Mouse (Mus musculus) liver, adult 2 months (tissue): Measurements from ENCODE around the gene Sgip1. TPM values are rescaled to one million over a fixed set of nuclear protein-coding genes. Genes with fewer than 3 reads are reported as not detected.

ENCODE experiments used
- DNase-seq: peaks from one replicate; pipeline ENCODE4 v3.0.0-alpha.2; 2011; ENCODE audit warnings: low read depth, low spot score; ENCODE audit errors: extremely low read depth
- H3K27ac ChIP-seq: fragments of 200-500 bp; replicated peaks from 2 replicates; pipeline ENCODE4 v1.5.1; 2012; ENCODE audit warnings: low read depth, mild to moderate bottlenecking, control low read depth, inconsistent platforms, low read length; ENCODE audit not compliant: insufficient read depth
- H3K27me3 ChIP-seq: fragments of 200-500 bp; 2 replicates; pipeline ENCODE4 v1.6.1; 2012; ENCODE audit warnings: mild to moderate bottlenecking, moderate library complexity, low read length, inconsistent platforms; ENCODE audit not compliant: control insufficient read depth, insufficient read depth
- H3K36me3 ChIP-seq: fragments of 200-500 bp; 2 replicates; pipeline ENCODE4 v1.6.1; 2012; ENCODE audit warnings: low read length, inconsistent platforms; ENCODE audit not compliant: control insufficient read depth, insufficient read depth
- H3K4me1 ChIP-seq: fragments of 200-500 bp; 2 replicates; pipeline ENCODE4 v1.6.1; 2011; ENCODE audit warnings: low read length; ENCODE audit not compliant: control insufficient read depth, insufficient read depth
- H3K4me3 ChIP-seq: fragments of 200-500 bp; 2 replicates; pipeline ENCODE4 v1.5.1; 2011; ENCODE audit warnings: low read depth, mild to moderate bottlenecking, control low read depth, low read length, moderate library complexity; ENCODE audit not compliant: insufficient read depth
- H3K79me2 ChIP-seq: fragments of 200-500 bp; 2 replicates; pipeline ENCODE4 v1.6.1; 2012; ENCODE audit warnings: inconsistent platforms, mild to moderate bottlenecking, low read length, moderate library complexity; ENCODE audit not compliant: control insufficient read depth, insufficient read depth
- H3K9ac ChIP-seq: fragments of 200-500 bp; 2 replicates; pipeline ENCODE4 v1.6.1; 2012; ENCODE audit warnings: low read depth, mild to moderate bottlenecking, control low read depth, inconsistent platforms, low read length
- CTCF ChIP-seq: fragments of 200-500 bp; IDR thresholded peaks from 2 replicates; pipeline ENCODE4 v1.5.1; 2011; ENCODE audit warnings: low read depth, low read length, control low read depth
- POLR2A ChIP-seq: fragments of 200-500 bp; IDR thresholded peaks from 2 replicates; pipeline ENCODE4 v1.6.1; 2011; ENCODE audit warnings: low read length, control low read depth; ENCODE audit not compliant: insufficient read depth; ENCODE audit errors: extremely low read depth
- WGBS: fragments of 180-500 bp; shearing (Covaris S2); methylation state at CpG from one replicate; pipeline ENCODE4 v1.1.7; 2018; 5-methylcytosine and 5-hydroxymethylcytosine counted together
- polyA plus RNA-seq: library from polyadenylated mRNA; depleted of rRNA; stranded (reverse); fragments of >200 nt; gene quantifications from 2 replicates; pipeline ENCODE4 v1.2.3, GENCODE M21; 2012; rRNA removed
- total RNA-seq: library from RNA; depleted of rRNA; stranded (reverse); fragments of >200 nt; gene quantifications from 2 replicates; pipeline ENCODE4 v1.2.3, GENCODE M21; 2014; rRNA removed

The Sgip1 gene
- total RNA-seq (0.27 and 0.46 TPM in 2 replicates), polyA plus RNA-seq (0.07 and 0.19 TPM in 2 replicates)

- no peak for DNase-seq
- Histone ChIP-seq H3K27ac (no peak within 1 kb of the TSS), H3K9ac (no peak within 1 kb of the TSS), H3K27me3 (no peaks in the 10 kb centered on the region), H3K36me3 (no peaks in the 10 kb centered on the region), H3K4me1 (no peaks in the 10 kb centered on the region), H3K4me3 (no peak within 1 kb of the TSS), H3K79me2 (no peaks in the 10 kb centered on the region)
- WGBS: 72% methylated on average over 8 of the region's 8 CpGs
- TF ChIP-seq CTCF (no peak), POLR2A (no peak)
Measured at GRCm38 (mm10) chr4:102741287-102741686, at the start of gene Sgip1. Gene Sgip1, plus strand, starts transcription at chr4:102741297.

- H3K4me1 ChIP-seq: no peaks in the 10 kb centered on the region
- no peak overlapping the region for H3K4me3 ChIP-seq
- H3K9ac ChIP-seq: no peak overlapping the region
- H3K79me2 ChIP-seq: no peaks in the 10 kb centered on the region
- DNase-seq: peak; percentile 62
- 29% methylated on average over 4 of the region's 4 CpGs for WGBS
- TF ChIP-seq CTCF (no peak), POLR2A (no peak)
- H3K27ac ChIP-seq: no peak overlapping the region
- no peaks in the 10 kb centered on the region for H3K36me3 ChIP-seq
- H3K27me3 ChIP-seq: no peaks in the 10 kb centered on the region
Measured at GRCm38 (mm10) chr4:102691402-102691801, 49.7 kb upstream of the Sgip1 start.

DNA sequence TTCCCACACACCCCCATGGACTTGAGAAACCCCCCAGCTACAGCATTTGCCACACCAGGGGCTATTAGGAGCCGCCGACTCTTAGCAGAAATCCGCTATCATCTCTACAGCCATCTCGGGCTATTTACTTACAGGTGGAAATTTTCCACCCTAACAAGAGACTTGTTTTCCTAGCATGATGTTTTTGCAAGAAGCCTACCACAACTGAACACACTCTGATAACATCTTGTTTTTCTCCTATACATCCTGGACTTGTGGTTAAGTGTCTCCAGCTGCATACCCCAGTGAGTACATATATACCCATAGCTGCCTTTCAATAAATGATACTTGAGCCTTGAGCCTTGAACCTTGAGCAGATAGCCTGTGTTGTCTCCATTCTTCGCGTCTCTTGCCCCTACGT lies 43.1 kb upstream of the Sgip1 start:
- no peak overlapping the region for H3K9ac ChIP-seq
- TF ChIP-seq CTCF: no peak
- no peak for TF ChIP-seq POLR2A
- no peak overlapping the region for H3K27ac ChIP-seq
- 95% methylated on average over 7 of the region's 7 CpGs for WGBS
- no peaks in the 10 kb centered on the region for H3K36me3 ChIP-seq
- no peaks in the 10 kb centered on the region for H3K79me2 ChIP-seq
- no peak overlapping the region for H3K4me3 ChIP-seq
- H3K4me1 ChIP-seq: no peaks in the 10 kb centered on the region
- DNase-seq: no peak
- no peaks in the 10 kb centered on the region for H3K27me3 ChIP-seq

DNA sequence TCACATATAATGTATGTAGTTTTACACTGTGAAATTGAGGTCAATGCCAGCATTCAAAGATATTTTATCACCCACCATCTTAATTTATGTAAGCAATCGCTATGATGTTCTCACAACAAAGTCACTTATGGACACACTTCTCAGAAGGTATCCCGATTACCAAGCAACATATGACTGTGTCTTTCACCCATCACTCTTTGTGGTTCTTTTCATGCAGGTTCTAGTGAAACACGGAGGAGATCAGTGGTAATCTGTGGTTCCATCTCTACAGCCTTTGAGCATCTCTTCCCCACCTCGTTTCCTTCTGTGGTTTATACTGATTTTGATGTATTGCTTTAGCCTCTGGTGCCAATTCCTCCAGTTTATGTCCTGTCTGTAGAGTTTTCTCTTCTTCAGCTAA lies 29.4 kb upstream of the Sgip1 start:
- no peak overlapping the region for H3K9ac ChIP-seq
- no peak for DNase-seq
- 84% methylated on average over 4 of the region's 4 CpGs for WGBS
- H3K4me1 ChIP-seq: no peaks in the 10 kb centered on the region
- no peaks in the 10 kb centered on the region for H3K27me3 ChIP-seq
- H3K36me3 ChIP-seq: no peaks in the 10 kb centered on the region
- H3K27ac ChIP-seq: no peak overlapping the region
- no peak overlapping the region for H3K4me3 ChIP-seq
- TF ChIP-seq CTCF (no peak), POLR2A (no peak)
- H3K79me2 ChIP-seq: no peaks in the 10 kb centered on the region

- TF ChIP-seq POLR2A (no peak), CTCF (no peak)
- Histone ChIP-seq H3K36me3 (no peaks in the 10 kb centered on the region), H3K9ac (no peak overlapping the region), H3K4me3 (no peak overlapping the region), H3K27me3 (no peaks in the 10 kb centered on the region), H3K79me2 (no peaks in the 10 kb centered on the region), H3K27ac (no peak overlapping the region), H3K4me1 (no peaks in the 10 kb centered on the region)
- DNase-seq: no peak
Measured at GRCm38 (mm10) chr4:102715532-102715931, 25.6 kb upstream of the Sgip1 start.

DNA sequence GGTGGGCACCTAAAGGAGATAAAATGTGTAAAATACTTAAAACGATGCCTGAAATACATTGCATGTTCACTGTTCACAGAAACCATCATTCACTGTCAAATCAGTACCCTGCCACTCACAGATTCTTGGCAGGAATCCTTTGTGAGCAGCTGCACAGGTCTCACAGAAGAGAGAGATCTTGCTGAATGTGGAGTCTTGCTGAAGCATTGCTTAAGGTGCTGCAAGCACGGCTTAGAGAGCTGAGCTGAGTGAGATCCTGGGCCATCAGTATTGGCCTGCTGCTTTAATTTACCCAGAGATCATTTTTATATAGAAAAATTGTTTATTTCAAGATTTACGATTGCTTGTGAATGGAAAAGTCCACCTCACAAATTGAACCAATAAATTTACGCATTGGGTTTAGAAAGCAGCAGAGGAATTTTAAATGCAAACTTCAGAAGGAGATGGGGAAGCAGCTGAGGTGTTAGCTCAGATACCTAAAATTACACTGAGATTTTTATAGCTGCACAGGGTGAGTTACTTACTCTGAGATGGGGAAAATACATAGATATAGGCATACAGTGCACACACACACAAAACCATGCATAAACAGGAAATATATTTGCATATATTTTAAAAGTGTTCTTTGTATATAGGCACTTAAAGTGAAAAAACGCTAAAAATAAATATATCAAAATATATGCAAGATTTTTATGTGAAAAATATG lies 23.8 kb upstream of the Sgip1 start:
- no peak for TF ChIP-seq POLR2A
- no peak for TF ChIP-seq CTCF
- no peaks in the 10 kb centered on the region for H3K79me2 ChIP-seq
- DNase-seq: no peak
- H3K4me3 ChIP-seq: no peak overlapping the region
- H3K27ac ChIP-seq: no peak overlapping the region
- H3K36me3 ChIP-seq: no peaks in the 10 kb centered on the region
- H3K4me1 ChIP-seq: no peaks in the 10 kb centered on the region
- WGBS: 78% methylated on average over 5 of the region's 5 CpGs
- no peak overlapping the region for H3K9ac ChIP-seq
- no peaks in the 10 kb centered on the region for H3K27me3 ChIP-seq
